Mouse (Mus musculus): ENCODE data around the gene Vmn1r152. TPM values are rescaled to one million over a fixed set of nuclear protein-coding genes. Genes with fewer than 3 reads are reported as not detected.
"Not testable (repeated sequence)": the region's sequence is repeated elsewhere in the genome, so short reads cannot be mapped to it uniquely, and the experiment has no call there.

Vmn1r152 gene
- not detected in 2 replicates for polyA plus RNA-seq (2012; rRNA removed)

GRCm38 (mm10) chr7:22522667-22523066 is at the start of gene Vmn1r152:
Gene Vmn1r152, plus strand, starts transcription at chr7:22522967.
- not testable (repeated sequence) for H3K27ac ChIP-seq (ENCODE audit: control insufficient read depth, insufficient read depth, low read depth, low read length); H3K4me1 ChIP-seq (ENCODE audit: control insufficient read depth, insufficient read depth, low read length); H3K27me3 ChIP-seq (ENCODE audit: control insufficient read depth, insufficient read depth, low read length); H3K36me3 ChIP-seq (ENCODE audit: control insufficient read depth, insufficient read depth, low read length); H3K4me3 ChIP-seq (ENCODE audit: control insufficient read depth, low read depth, low read length)

- not testable (repeated sequence) for H3K27me3 ChIP-seq (ENCODE audit: control insufficient read depth, insufficient read depth, low read length); H3K4me3 ChIP-seq (ENCODE audit: control insufficient read depth, low read depth, low read length); H3K4me1 ChIP-seq (ENCODE audit: control insufficient read depth, insufficient read depth, low read length); H3K36me3 ChIP-seq (ENCODE audit: control insufficient read depth, insufficient read depth, low read length); H3K27ac ChIP-seq (ENCODE audit: control insufficient read depth, insufficient read depth, low read depth, low read length)
Observed at GRCm38 (mm10) chr7:22499578-22499977, 23.2 kb upstream of the Vmn1r152 start, which contains the start of gene Vmn1r151. Gene Vmn1r151, minus strand, starts transcription at chr7:22499678.

- not testable (repeated sequence) for H3K4me3 ChIP-seq (ENCODE audit: control insufficient read depth, low read depth, low read length); H3K27me3 ChIP-seq (ENCODE audit: control insufficient read depth, insufficient read depth, low read length); H3K36me3 ChIP-seq (ENCODE audit: control insufficient read depth, insufficient read depth, low read length); H3K4me1 ChIP-seq (ENCODE audit: control insufficient read depth, insufficient read depth, low read length); H3K27ac ChIP-seq (ENCODE audit: control insufficient read depth, insufficient read depth, low read depth, low read length)
Observed at GRCm38 (mm10) chr7:22534787-22535186, 12.0 kb downstream of the Vmn1r152 start, which contains the start of gene Gm8677. Gene Gm8677, minus strand, starts transcription at chr7:22534887.

GRCm38 (mm10) chr7:22565243-22565642 is 42.5 kb downstream of the Vmn1r152 start, which contains the start of gene Gm4201:
Gene Gm4201, minus strand, starts transcription at chr7:22565343.
- H3K4me1 ChIP-seq (ENCODE audit: control insufficient read depth, insufficient read depth, low read length); H3K27ac ChIP-seq (ENCODE audit: control insufficient read depth, insufficient read depth, low read depth, low read length); H3K36me3 ChIP-seq (ENCODE audit: control insufficient read depth, insufficient read depth, low read length); H3K4me3 ChIP-seq (ENCODE audit: control insufficient read depth, low read depth, low read length); H3K27me3 ChIP-seq (ENCODE audit: control insufficient read depth, insufficient read depth, low read length): not testable (repeated sequence)

Other genes with a start within 250 kb of the Vmn1r152 start
- not detected in 2 replicates for gene Gm4187, start 193.2 kb upstream of the Vmn1r152 start, polyA plus RNA-seq (2012; rRNA removed)
- not detected in 2 replicates for gene Gm8660, start 151.9 kb upstream of the Vmn1r152 start, polyA plus RNA-seq (2012; rRNA removed)
- gene Vmn1r148, start 109.4 kb upstream of the Vmn1r152 start, polyA plus RNA-seq (2012; rRNA removed): not detected in 2 replicates
- not detected in 2 replicates for gene Vmn1r149, start 84.7 kb upstream of the Vmn1r152 start, polyA plus RNA-seq (2012; rRNA removed)
- gene Gm10665, start 58.9 kb upstream of the Vmn1r152 start, polyA plus RNA-seq (2012; rRNA removed): not detected in 2 replicates
- gene Vmn1r151, start 23.3 kb upstream of the Vmn1r152 start, polyA plus RNA-seq (2012; rRNA removed): not detected in 2 replicates
- not detected in 2 replicates for gene Gm8677, start 11.9 kb downstream of the Vmn1r152 start, polyA plus RNA-seq (2012; rRNA removed)
- not detected in 2 replicates for gene Gm4201, start 42.4 kb downstream of the Vmn1r152 start, polyA plus RNA-seq (2012; rRNA removed)
- gene Gm4565, start 65.2 kb downstream of the Vmn1r152 start, polyA plus RNA-seq (2012; rRNA removed): 0.48 and 0.54 TPM in 2 replicates
- not detected in 2 replicates for gene Vmn1r155, start 135.1 kb downstream of the Vmn1r152 start, polyA plus RNA-seq (2012; rRNA removed)
- not detected in 2 replicates for gene Gm8693, start 169.3 kb downstream of the Vmn1r152 start, polyA plus RNA-seq (2012; rRNA removed)
- gene Gm4567, start 196.7 kb downstream of the Vmn1r152 start, polyA plus RNA-seq (2012; rRNA removed): not detected in 2 replicates
- gene Vmn1r157, start 238.7 kb downstream of the Vmn1r152 start, polyA plus RNA-seq (2012; rRNA removed): not detected in 2 replicates

Data from testis, adult 2 months (tissue).